Mouse (Mus musculus) urinary bladder, adult 2 months (tissue): ENCODE results near the gene Tcerg1l. TPM values are rescaled to one million over a fixed set of nuclear protein-coding genes. Genes with fewer than 3 reads are reported as not detected.

Experiments
- DNase-seq: peaks from one replicate; pipeline ENCODE4 v3.0.0; 2022; ENCODE audit warnings: low spot score
- polyA plus RNA-seq: library from polyadenylated mRNA; depleted of rRNA; stranded (reverse); fragments of >200 nt; gene quantifications from 2 replicates; pipeline ENCODE4 v1.2.3, GENCODE M21; 2012

Gene Tcerg1l
- polyA plus RNA-seq, 1 experiment: 1.2 TPM

GRCm38 (mm10) chr7:138357475-138357874 is 40.1 kb downstream of the Tcerg1l start:
- no peak for DNase-seq

- DNase-seq: no peak
Measured at GRCm38 (mm10) chr7:138356655-138357449, 40.7 kb downstream of the Tcerg1l start.

GRCm38 (mm10) chr7:138345451-138345850 is 52.1 kb downstream of the Tcerg1l start:
- no peak for DNase-seq

GRCm38 (mm10) chr7:138338451-138338850 is 59.1 kb downstream of the Tcerg1l start:
- no peak for DNase-seq

- DNase-seq: no peak
Measured at GRCm38 (mm10) chr7:138337946-138338345, 59.6 kb downstream of the Tcerg1l start.

- no peak for DNase-seq
Measured at GRCm38 (mm10) chr7:138332504-138333168, 64.9 kb downstream of the Tcerg1l start.

GRCm38 (mm10) chr7:138331266-138331665 is 66.3 kb downstream of the Tcerg1l start:
- DNase-seq: no peak

GRCm38 (mm10) chr7:138328637-138329036 is 68.9 kb downstream of the Tcerg1l start:
- no peak for DNase-seq

- DNase-seq: no peak
Measured at GRCm38 (mm10) chr7:138326760-138327159, 70.8 kb downstream of the Tcerg1l start.

GRCm38 (mm10) chr7:138313733-138314132 is 83.8 kb downstream of the Tcerg1l start:
- no peak for DNase-seq

GRCm38 (mm10) chr7:138306126-138306525 is 91.4 kb downstream of the Tcerg1l start:
- DNase-seq: no peak

GRCm38 (mm10) chr7:138284790-138285189 is 112.7 kb downstream of the Tcerg1l start:
- DNase-seq: no peak

GRCm38 (mm10) chr7:138275263-138275662 is 122.3 kb downstream of the Tcerg1l start:
- no peak for DNase-seq

- no peak for DNase-seq
Measured at GRCm38 (mm10) chr7:138271328-138271727, 126.2 kb downstream of the Tcerg1l start.

GRCm38 (mm10) chr7:138269386-138269785 is 128.1 kb downstream of the Tcerg1l start:
- DNase-seq: no peak

GRCm38 (mm10) chr7:138267976-138268646 is 129.4 kb downstream of the Tcerg1l start:
- DNase-seq: no peak

GRCm38 (mm10) chr7:138248612-138249011 is 148.9 kb downstream of the Tcerg1l start:
- DNase-seq: no peak

- DNase-seq: no peak
Measured at GRCm38 (mm10) chr7:138248176-138248575, 149.4 kb downstream of the Tcerg1l start.

- DNase-seq: no peak
Measured at GRCm38 (mm10) chr7:138246684-138247083, 150.8 kb downstream of the Tcerg1l start.

GRCm38 (mm10) chr7:138242229-138242628 is 155.3 kb downstream of the Tcerg1l start:
- no peak for DNase-seq

GRCm38 (mm10) chr7:138237708-138238225 is 159.8 kb downstream of the Tcerg1l start:
- no peak for DNase-seq

- DNase-seq: no peak
Measured at GRCm38 (mm10) chr7:138224252-138224651, 173.3 kb downstream of the Tcerg1l start.
